Mouse (Mus musculus): ENCODE measurements at regions not wholly inside any gene's neighbourhood (a gene's known extent, or its start where the extent isn't known, plus 50 kb on each side); places are given as distances from the start of the nearest gene placed in this dataset.

DNA sequence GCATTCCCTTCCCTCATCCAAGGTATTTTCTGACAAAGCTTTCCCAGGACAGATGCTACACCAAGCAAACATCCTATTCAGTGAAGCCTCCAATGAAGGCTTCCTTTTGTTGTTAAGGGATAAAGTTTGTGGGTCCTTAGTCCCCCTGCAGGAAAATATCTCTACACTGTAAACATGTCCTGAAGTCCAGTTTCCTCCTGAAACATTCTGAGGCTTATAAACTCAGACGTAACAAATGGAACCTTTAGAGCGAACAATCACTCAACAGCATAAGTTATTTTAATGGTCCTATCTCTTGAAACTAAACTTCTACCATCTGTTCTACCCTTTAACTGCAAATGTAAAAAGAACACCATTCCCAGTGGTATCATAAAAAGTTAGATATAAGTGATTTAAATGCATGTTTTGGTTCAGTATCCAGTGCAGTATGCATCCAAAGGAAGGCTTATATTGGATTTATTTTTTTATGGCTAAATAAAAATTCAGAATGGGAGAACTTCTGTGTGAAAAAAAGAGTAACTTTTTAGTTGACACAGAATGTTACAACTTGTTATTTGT, 115.1 kb upstream of the Tapt1 start:
- TF ChIP-seq CTCF (IDR thresholded peaks at IDR 0.05; ENCODE audit: low read depth): no peak
- TF ChIP-seq EP300 (IDR thresholded peaks at IDR 0.05; ENCODE audit: low read depth): no peak

Measured in liver, embryonic 14.5 days (tissue).